Mouse (Mus musculus): ENCODE measurements around the gene Hnrnpa2b1.

The Hnrnpa2b1 gene

GRCm38 (mm10) chr6:51468891-51469561 is 668 bp downstream of the Hnrnpa2b1 start:
- DNase-seq (ENCODE audit: low spot score in 2 of 2) = peak; percentile 79 to 80

DNA sequence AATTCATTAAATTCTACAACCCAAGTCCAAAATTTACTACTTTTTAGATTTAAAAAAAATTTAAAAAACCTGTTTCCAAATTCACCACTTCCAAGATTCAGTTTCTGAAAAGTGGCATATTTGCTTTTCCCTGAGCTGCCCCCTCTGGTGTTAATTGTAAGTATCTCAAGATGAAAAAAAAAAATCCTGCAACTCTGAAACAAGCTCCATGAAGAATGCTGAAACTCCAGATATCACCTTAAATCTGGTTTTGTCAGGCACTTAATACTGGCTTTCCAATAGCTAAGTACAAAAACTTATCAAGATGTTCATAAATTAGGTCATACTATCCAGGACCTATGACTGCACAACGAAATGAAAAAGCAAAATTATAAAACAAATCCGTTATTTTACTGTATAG is 2.0 kb downstream of the Hnrnpa2b1 start:
- DNase-seq (ENCODE audit: low spot score in 2 of 2) = no peak

DNA sequence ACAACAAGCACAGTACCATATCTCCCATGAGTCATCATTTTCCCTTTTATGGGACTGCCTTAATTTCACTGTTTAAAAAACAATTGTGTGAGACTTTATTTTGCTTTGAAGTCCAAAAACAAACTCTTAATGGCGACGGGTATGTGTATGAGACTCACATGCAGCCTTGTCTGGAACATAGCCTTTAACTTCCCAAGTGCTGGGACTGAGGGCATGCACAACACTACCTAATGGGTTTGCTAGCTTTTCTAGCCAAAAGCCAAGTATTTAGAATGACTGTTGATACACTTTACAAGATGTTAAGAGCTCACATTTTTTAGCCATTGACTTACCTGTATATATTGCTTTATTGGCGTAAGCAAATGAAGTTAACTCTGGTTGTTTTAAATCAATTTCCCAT is 9.3 kb downstream of the Hnrnpa2b1 start:
- no peak for DNase-seq (ENCODE audit: low spot score in 2 of 2)

DNA sequence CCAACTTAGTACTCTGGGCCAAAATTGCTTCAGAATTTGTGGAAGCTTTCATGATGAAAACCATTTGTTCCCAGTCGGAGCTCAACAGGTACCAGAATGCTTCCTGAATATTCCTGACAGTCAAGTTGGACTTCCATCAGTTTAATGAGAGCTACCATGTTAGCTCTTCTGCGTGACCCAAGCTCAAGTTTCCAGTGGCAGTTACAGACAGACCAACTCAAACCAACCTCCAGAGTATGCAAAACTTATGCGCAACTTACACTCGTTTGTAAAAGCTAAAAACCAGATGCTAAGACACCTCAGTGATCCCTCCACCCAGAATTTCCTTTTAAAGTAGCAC is 9.7 kb downstream of the Hnrnpa2b1 start:
- no peak for DNase-seq (ENCODE audit: low spot score in 2 of 2)

- no peak for DNase-seq (ENCODE audit: low spot score in 2 of 2)
These were observed 10.2 kb downstream of the Hnrnpa2b1 start for GRCm38 (mm10) chr6:51459313-51460020.

GRCm38 (mm10) chr6:51458925-51459312 is 10.8 kb downstream of the Hnrnpa2b1 start:
- DNase-seq (ENCODE audit: low spot score in 2 of 2) = no peak

DNA sequence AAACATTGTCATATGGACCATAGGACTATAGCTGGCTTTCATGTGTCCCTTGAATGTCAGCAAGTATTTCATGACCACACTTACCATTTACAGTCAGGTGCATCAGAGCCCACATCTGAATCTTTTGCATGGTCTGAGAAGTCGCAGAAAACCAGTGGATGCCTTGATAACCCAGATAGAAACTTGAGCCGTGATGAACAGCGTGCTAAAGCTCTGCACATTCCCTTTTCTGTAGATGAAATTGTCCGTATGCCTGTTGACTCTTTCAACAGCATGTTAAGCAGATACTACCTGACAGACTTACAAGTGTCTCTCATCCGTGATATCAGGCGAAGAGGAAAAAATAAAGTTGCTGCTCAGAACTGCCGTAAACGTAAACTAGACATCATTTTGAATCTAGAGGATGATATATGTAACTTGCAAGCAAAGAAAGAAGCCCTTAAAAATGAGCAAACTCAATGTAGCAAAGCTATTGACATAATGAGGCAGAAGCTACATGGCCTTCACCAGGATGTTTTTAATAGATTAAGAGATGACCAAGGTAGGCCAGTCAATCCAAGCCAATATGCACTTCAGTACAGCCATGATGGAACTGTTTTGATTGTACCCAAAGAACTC is 11.8 kb downstream of the Hnrnpa2b1 start:
- no peak for DNase-seq (ENCODE audit: low spot score in 2 of 2)

DNA sequence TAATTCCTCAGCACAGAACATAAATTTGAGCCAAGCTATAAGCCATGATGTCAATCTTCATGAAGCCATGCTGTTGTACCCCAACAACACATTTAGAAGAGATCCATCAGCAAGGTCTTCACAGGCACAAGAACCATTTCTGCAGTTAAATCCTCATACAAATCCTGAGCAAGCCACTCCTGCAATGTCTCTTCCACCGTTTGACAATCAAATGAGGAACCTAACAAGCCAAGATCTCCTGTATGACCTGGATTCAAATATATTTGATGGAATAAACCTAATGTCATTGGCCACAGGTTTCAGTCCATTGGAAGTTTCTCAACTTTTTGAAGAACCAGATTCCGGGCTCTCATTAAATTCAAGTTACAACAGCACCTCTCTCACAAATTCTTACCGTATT is 12.4 kb downstream of the Hnrnpa2b1 start:
- no peak for DNase-seq (ENCODE audit: low spot score in 2 of 2)

DNA sequence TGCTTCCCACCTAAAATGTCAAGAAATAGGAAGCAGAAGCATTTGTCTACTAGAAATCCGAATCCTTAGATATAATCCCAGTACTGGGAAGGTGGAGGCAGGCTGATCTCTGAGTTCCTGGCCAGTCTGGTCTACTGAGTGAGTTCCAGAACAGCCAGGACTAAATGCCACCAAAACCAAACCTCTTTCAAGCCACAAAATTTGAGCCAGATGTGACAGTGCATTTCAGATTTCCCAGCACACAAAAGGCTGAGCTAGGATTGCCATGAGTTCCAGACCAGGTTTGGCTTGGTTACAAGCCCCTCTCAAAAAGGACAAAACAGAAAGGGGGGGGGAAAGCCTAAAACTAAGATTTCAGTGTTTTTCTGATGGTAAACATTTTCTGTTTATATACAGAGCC is 13.5 kb downstream of the Hnrnpa2b1 start:
- DNase-seq (ENCODE audit: low spot score in 2 of 2) = no peak

GRCm38 (mm10) chr6:51454949-51455348 is 14.7 kb downstream of the Hnrnpa2b1 start:
- DNase-seq (ENCODE audit: low spot score in 2 of 2) = no peak

DNA sequence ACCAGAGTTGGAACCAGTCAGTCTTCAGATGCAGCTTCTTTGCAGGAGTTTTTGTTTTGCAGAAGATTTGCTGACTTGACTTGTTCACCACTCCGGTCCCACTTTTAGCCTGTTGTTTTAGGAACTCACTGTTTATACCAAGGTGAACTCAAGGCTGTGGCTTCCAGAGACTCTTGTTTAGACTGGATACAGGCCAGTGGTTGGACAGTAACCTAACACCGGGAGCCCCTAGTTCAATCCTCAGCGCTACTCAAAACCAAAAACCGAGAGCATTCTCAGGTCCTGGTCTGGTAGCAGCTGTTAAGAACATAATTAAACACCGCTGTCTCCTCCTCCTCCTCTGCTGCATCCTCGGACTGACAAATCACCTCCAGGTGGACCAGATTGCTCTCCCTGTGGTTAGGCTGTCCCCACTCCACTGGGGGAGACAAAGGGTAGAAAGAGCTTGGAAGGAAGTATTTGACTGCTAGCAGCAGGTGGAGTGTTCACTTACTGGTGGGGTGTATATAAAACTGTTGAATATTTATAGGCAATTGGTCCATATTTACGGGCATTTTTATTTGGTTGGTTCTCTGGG is 16.7 kb downstream of the Hnrnpa2b1 start:
- no peak for DNase-seq (ENCODE audit: low spot score in 2 of 2)

DNA sequence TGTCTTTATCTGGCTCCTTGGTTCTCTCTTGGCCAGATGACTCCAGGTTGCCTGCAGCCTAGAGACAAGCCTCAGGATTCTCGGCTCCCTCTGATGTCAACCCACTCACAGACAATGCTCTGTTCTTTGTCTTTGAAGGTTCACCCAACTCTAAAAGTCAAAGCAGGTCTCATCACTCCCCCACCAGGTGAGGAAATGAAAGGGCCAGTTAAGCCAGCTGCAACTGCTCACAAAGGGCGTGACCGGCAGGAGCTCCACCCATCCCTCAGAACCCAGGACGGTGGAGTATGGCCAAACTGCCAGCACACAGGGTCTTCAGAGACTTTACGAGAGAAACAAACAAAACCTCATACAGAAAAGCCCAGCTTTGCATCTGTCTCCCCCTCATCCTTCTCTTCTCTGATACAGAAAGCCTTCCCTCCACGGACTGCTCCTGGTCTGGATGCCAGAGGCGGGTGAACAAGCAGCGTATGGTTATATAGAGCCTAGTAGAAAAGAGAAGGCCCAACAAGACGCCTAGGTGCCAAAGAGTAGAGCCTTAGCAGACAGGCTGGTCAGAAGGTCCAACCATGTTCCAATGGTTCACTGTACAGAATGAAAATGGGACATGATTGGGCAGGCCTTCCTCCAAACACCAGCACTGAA is 27.4 kb downstream of the Hnrnpa2b1 start:
- no peak for DNase-seq (ENCODE audit: low spot score in 2 of 2)

DNA sequence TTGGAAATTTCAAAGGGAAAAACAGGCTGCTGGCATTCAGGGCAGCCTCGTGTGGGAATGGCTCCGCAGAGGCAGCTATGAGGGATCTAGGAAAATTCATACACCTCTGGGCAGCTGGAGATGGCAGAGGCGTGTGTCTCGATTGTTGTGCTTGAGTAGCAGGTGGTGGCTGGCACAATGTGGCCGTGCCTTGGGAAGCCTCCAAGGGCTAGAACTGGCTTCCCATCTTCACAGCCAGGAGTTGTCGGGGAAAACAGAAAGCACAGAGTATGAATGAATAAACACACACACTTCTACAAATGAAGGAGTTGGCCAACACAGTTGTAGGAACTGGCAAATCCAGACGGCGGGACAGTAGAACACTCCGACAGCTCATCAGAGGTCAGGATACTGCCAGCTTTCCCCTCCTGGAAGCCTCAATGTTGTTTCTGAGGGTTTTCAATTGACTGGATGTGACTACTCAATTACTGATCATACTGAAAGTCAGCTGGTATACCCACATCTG is 30.8 kb downstream of the Hnrnpa2b1 start:
- no peak for DNase-seq (ENCODE audit: low spot score in 2 of 2)

- DNase-seq (ENCODE audit: low spot score in 2 of 2) = no peak
These were observed 32.0 kb downstream of the Hnrnpa2b1 start for GRCm38 (mm10) chr6:51437665-51438064.

DNA sequence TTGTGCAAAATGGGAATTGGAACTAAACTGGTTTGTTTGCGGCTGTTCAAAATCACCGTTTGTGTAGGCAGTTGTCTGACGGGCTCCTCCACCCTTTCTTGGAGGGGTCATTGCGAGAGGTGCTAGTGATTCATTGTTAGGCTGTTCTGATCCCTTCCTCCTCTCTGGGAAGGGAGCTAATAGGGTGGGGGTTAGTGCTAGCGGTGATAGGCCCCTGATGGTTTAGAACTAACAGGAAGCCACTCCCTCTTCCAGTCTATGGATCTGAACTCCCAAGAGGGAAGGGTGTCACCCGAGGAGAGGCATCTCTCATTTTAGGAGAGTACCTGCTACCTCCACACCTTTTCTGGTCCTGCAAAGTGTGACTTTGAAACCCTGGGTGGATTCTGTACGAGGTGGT is 35.4 kb downstream of the Hnrnpa2b1 start:
- no peak for DNase-seq (ENCODE audit: low spot score in 2 of 2)

GRCm38 (mm10) chr6:51432535-51433397 is 36.9 kb downstream of the Hnrnpa2b1 start, which contains the start of gene Nfe2l3:
Gene Nfe2l3 (plus strand): TSS chr6:51432670.
- DNase-seq (ENCODE audit: low spot score in 2 of 2) = peak; percentile 54 to 55

- no peak for DNase-seq (ENCODE audit: low spot score in 2 of 2)
These were observed 45.2 kb downstream of the Hnrnpa2b1 start for GRCm38 (mm10) chr6:51424537-51424936.

DNA sequence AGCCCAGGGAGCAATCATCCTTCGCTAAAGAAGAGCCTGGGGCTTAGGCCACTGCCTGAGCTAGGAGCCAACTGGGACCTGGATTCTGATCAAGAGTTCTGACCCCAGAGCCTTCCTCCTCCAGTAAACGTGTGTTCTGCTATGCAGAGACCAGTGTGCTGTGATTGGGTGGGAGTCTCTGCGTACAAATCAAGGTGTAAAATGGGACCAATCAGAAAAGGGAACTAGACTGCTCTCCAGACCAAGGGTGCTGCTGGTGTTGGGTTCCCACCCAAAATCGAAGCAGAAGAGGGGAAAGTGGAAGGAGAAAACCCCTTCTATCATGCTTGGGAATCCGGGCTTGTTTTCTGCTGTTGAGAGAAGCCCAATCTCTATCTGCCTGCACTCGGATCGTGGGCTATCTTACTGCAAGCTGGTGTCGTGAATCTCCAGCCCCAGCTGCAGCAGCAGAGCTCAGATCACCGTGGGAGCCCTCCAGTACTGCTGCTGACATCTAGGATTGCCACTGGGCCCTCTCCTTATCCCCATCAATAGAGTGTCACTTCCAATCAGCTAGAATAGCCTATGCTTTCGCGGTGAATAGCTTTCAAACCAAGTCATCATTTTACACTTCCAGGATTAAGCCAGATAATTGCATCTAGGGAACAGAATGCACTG is 46.1 kb downstream of the Hnrnpa2b1 start:
- no peak for DNase-seq (ENCODE audit: low spot score in 2 of 2)

DNA sequence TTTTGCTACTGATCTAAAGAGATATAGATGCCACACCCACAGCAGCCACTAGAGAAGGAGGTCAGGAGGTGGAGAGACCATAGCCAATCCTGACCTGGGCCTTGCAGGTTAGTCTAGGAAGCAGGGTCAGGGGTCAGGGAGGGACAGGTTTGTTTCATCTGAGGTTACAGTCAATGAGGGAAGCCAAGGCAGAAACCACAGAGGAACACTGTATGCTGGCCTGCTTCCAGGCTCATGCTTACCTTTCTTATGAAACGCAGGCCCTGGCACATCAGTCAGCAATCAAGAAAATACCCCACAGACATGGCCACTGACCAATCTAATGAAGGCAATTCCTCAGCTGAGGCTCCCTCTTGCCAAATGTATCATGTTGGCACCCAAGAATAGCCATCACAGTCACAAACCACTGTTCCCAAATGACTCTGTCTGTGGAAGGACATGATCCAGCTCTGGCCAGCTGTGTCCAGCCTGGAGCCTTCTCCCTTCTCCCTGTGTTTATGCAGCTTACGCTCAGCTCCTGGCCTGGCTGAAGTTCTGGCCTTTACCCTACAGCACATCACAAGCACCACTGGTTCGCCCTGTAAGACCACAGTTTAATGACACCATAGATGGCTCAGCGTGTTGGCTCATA is 52.3 kb downstream of the Hnrnpa2b1 start:
- DNase-seq (ENCODE audit: low spot score in 2 of 2) = no peak

DNA sequence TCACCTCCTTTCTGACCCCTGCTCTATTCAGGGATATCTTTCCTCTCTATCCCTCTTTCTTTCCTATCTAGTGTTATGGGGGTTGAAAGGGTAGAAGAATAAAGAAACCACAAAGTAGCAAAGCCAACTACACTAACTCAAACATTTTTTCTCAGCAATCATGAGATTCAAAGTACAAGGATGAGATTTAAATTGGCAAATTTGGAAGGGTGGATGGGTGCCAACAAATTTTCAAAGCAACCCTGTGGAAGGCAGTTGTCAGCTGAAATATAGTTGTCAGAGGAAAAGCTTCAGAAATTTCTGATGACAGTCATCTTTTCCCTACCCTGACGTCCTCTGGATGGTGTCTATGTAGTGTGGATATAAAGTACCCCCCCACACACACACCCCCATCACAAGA is 53.3 kb downstream of the Hnrnpa2b1 start:
- DNase-seq (ENCODE audit: low spot score in 2 of 2) = peak in 1 of 2 experiments; percentile 49
